Mouse (Mus musculus): ENCODE results near the gene Pgm3. TPM values are rescaled to one million over a fixed set of nuclear protein-coding genes. Genes with fewer than 3 reads are reported as not detected.
"Not testable (repeated sequence)": the region's sequence is repeated elsewhere in the genome, so short reads cannot be mapped to it uniquely, and the experiment has no call there.

The Pgm3 gene
- 36.6 and 40.3 TPM in 2 replicates for total RNA-seq (2021)
- long read RNA-seq, transcript Pgm3-201 (13 exons, 2,666 nt), result major isoform, 42 of 47 reads
- long read RNA-seq, partial matches to known transcripts, result 2 of 47 reads
- long read RNA-seq, other reads (novel, unspliced or antisense), result 2 of 47 reads

DNA sequence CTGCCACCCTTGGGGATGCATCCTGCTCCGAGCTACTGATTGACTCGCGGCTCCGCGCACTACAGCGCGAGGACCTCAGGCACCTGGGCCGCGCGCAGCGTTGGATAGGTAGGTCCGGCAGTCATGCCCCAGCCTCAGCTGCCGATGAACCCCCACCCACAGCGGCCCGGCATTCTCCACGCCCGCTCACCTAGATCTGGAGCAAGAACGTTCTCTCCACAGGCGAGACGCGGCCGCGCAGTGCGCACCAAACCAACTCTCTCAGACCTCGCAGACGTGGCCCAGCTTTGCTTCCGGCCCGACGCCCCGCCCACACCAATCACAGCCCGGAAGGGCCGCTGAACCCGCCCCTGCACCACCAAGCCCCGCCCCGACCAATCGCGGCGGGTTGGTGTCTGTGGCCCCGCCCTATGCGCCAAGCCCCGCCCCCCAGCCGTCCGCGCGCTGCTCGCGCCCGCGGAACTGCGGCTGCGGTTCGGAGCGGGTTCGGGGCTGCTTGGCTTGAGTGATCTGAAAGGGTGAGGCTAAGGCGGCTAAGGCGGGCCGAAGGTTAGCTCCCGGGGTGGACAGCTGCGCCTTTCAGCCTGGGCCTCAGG is at the start of gene Pgm3, which contains the start of gene Rwdd2a:
Gene Pgm3 (minus strand): TSS at position 303 of the 596 bp plus-strand sequence.
Gene Rwdd2a (plus strand): TSS at position 452 of the 596 bp plus-strand sequence.
- peak; percentile 98 for DNase-seq

DNA sequence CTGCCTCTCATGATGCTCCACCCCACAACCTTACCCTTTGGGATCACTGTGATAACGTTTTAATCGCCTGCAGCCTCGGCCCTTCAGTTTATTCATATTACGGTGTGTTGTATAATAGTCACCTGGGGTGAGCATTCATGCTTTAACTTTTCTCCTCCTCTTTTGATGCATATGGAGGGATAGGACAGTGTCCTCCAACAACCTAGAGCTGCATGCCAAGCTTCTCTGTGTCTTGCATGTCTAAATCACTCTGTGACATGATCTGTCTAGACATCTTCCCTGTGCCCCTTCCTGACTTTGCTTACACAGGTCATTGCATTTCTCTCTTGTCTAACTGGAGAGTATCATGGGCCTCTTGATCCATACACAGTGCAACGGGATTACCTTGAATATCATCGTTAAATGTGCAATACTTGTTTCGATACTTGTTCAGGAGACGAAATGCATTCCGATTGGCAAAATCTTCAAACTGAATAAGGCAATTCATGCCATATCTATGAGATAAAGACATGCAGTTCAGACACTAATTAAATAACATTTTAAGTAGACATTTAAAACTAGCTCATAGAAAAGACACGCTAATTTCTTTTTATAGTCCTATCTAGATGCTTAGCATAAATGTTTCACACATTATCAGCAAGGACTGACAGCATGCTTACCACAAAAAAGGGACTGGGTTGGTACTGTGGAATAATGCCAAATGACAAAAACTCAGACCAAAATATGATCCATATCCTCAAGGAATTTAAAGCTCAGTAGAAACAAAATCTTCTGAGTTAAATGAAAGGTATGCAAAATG is 47.9 kb upstream of the Pgm3 start:
- no peak for DNase-seq

DNA sequence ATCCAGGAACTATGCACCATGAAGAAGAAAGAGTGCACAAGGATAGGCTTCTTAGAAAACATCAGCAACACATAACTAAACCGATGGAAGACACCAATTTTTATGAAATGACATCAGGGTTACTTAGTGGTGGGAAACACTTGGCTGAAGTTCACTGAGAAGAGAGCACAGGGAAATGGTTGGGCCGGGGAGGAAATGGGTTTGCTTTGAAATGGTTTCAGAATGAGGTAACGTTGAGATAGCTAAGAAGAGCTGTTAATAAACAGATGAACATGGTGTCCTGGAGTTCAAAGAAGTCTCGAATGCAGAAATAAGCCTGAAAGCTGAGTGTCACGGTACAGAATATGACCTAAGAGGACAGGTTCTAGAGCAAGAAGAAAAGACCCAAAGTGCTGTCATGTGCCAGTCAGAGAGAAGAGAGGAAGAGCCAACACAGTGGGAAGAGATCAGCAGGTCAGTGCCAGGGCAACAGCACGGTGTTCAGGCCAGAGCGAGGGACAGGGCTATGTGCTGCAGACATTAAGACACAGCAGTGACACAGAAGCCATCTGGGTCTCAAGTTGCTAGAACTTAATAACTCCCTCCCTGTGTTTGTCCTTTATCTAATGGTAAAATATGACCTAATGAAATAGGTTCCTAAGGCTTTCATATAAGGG is 46.3 kb upstream of the Pgm3 start:
- no peak for DNase-seq

DNA sequence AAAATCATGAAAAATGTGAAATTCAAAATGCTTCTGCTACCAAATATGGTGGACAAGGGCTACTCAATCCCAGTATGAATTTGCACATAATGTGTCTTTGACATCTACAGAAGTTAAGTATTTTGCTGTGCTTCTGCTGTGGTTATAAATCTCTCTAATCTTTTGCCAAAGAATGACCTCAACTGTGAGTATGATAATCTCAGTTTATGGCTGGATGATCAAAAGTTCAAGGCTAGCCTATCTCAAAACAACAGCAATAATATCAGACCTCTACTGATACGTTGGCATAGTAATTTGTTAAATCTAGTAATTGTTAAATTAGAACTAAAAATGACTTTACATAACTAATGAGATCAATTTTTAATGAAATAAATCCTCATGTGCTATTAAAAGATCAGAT is 44.1 kb upstream of the Pgm3 start:
- no peak for DNase-seq

DNA sequence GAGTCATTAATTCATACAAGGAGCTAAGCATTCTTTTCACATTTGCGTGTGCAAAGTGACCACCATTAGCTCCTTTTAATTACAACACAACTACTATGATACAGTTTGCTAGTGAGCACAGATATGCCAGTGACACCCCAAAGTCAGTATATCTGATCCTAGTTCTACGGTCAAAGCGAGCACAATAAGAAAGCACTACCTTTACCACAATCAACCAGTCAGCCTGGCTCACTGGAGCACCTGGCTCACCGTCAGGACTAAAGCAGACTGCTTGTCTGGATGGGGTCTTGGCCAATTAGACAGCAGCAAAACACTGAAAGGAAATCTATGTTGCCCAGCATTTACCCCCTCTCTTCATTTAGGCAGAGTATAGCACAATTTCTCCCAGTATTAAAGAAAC is 40.4 kb upstream of the Pgm3 start:
- DNase-seq, result no peak

DNA sequence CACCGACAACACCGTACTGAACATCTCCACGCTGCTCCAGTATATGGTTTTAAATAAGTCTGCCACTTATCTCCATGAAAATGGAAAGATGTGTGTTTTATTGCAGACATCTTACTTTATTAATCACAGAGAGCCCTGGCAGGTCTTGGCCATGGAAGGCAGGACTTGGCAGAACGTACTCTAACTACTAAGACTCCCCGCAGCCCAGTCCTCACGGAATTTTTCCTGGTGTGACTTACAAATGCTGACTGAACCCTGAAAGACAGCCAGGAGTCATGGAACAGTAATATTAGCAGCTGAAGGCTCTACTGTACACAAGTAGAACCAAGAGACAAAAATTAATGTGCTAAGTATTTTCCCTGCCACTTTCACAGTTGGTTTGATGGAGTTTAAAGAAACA is 34.1 kb upstream of the Pgm3 start:
- DNase-seq, result no peak

DNA sequence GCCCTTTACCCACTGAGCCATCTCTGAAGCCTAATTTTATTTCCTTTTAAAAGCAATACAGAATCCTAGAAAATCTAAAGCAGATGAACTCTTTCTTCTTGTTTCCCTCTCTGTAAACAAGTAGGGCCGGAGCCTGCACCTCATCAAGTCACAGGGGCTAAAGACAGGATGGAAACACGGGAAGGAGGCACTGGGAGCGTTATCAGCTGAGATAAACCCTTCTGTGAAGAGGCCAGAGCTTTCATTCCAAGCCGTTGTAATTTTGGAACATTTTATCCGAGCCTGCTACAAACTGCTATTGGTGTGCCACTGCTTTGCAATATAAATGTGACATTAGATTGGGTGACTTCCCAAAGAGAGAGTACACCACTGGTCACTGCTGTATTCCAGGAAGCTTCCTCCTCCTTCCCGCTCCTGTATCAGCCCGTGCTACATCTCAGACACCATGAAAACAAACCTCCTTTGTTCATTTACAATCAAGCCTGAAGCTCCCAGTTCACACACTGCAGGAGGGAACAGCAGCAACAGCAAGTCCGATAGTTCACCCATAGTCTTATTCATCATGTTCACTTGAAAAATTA is 28.2 kb upstream of the Pgm3 start:
- no peak for DNase-seq

DNA sequence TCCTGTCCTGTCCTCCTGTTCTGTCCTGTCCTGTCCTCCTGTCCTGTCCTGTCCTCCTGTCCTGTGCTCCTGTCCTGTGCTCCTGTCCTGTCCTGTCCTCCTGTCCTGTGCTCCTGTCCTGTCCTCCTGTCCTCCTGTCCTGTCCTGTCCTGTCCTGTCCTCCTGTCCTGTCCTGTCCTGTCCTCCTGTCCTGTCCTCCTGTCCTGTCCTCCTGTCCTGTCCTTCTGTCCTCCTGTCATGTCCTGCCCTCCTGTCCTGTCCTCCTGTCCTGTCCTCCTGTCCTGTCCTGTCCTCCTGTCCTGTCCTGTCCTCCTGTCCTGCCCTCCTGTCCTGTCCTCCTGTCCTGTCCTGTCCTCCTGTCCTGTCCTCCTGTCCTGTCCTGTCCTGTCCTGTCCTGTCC is 25.3 kb upstream of the Pgm3 start:
- not testable (repeated sequence) for DNase-seq

DNA sequence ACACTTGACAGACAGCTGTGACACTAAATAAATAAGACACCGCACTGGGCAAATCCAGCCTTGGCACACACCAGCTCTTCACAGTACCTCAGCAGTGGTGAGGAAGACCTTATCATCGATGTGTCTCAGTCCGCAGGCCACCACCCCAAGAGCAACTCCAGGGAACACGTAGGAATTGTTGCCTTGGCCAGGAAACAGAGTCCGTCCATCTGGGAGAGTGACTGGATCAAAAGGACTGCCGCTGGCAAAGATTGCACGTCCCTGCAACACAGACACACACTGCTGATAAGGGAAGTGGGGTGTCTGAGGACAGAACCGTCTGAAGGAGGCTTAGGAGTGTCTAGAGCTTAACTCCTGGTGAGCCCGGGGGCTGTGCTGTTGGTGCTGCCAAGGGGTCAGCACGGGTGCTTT is 22.7 kb upstream of the Pgm3 start:
- not testable (repeated sequence) for DNase-seq

DNA sequence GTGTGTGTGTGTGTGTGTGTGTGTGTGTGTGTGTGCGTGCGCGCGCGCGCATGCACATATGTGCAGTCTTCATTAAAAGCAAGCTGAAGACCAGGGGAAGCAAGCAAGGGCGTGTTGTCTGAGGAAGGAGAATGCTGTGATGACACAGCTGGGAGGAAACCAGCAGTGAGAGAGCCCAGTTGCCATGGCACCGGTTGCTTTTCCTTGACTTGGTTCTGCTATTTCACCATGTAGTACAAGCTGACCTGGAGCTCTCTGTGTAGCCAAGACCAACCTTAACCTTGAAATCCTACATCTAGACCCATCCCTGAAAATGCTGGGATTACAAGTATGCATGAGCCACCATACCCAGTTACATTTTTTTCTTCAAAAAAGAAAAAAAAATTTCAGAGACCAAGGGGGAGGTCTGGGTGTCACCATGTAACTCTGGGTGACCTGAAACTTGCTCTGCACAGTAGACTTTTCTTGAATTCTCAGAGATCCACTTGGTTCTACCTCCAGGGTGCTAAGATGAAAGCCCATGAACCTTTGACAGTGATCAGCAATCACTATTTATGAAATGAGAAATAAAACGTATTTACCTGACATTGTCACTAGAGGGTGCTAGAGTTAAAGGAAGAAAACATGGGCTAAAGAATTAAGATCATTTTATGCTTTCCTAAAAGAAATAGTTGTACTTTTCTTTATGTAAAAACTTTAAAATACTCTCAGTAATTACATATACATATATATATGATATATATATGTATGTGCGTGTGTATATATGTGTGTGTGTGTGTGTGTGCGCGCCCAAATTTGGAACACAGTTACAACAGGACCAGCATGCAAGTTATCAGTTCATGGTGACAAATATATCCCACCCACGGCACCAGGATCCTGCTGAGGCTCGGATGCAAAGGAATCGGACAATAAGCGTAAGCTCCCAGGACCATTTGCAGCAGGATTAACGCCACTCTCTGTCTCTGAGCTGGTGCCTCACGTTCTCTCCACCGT is 21.3 kb upstream of the Pgm3 start:
- no peak for DNase-seq

DNA sequence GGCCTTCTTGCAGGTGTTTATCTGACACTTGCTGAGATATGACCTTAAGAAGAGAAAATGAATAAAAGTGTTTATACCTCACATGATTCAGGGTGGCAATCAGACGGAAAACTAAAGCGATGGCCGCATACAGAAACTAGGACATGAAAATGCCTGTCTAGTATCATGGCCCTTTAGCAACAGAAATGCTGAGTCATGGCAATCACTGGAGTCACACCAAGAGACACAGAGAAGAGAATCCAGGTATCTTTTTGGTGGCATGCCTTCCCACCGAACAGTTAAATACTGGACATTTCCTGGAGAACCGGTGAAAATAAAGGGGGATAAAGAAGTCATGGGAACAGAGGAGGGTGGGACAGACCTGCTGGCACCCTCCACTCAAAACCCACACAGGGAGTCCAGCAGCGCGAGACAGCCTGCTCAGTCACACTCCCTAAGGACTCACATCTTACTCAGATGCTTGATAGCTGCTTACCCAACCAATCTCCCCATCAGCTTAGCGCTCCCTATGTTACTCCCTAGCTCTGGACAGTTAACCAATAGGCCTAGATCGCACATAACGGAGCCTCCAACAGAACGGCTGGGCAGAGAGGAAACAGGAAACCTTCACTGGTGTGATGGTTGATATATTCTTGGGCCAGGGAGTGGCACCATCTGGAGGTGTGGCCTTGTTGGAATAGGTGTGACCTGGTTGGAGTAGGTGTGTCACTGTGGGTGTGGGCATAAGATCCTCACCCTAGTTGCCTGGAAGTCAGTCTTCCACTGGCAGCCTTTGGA is 15.6 kb upstream of the Pgm3 start:
- no peak for DNase-seq

DNA sequence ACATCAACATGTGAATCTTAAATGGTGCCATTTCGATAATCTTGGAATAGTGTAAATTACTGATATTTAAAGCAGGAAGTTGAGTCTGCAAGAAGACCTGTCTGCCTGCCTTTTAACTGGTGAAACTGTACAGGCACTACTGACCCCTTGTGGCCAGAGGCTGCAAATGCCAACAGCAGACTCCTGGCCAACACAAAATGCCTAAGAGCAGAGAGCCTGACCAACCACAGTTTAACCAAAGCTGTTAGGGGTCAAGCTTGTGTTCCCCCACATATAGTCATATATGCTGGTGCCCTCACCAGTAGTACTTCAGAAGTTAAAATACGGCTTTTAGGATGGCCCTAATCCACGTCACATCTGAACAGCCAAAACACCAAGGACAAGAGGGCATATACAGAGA is 12.1 kb upstream of the Pgm3 start:
- peak; percentile 65 for DNase-seq

DNA sequence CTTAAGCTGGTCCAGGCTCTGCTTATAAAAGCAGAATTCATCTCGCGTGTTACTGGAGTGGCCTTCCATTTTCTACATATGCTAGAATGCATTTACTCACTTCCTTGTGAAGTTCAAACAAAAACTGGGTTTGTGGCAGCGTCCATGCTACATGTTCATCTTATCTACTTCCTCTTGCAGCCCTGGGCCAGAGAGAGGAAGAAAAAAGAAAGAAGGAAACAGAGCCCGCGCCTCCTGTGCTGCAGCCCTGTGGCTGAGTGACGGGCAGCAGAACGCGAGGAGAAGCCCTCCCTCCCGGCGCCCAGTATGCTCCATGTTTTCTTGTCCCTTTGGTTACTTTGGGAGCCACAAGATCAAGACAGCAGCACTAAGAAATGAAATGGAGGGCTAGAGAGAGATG is 8.0 kb upstream of the Pgm3 start:
- DNase-seq, result no peak

DNA sequence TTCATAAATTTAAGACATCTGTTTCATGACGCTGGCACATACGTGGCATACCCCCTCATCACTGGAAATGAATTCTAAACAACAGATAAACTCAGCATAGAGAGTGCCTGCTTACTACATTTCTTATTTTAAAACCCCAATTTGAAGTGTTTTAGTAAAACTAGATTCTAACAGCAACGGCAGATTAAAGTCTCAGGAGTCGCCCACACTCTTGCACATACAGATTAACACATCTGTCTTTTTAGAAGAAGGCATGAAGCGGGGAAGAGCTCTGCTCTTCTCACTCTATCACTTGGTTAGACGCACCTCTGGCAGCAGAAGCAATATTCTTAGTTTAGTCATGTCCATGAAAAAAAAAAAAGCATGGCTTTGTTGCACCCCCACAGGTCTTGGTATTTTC is 3.5 kb upstream of the Pgm3 start:
- no peak for DNase-seq

DNA sequence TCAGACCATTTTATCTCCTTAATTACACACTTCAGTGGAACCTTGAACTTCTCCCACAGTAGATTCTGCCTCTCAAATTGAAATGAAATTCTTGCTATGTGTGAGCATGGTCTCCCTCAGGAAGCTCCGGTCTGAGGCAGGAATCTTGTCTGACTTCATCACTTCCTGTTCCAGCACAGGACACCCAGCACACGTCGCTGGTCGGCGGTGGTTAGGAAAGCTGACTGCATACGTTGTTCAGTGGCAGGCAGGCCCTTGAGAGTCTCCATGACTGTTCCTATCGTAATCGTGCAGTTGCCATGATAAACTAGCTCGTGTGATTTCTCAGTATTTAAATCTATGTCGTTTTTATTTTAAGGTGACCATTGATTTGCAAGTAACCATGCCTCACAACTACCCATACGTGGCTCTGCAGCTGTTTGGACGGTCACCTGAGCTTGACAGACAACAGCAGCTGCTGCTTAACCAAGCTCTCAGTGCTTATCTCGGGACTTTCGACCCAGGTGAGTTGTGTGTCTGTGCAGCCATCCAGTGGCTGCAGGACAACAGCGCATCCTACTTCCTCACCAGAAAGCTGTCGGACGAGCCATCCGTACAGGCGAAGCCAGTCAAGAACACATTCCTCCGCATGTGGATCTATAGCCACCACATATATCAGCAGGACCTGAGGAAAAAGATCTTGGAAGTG is 2.1 kb upstream of the Pgm3 start:
- DNase-seq, result no peak

DNA sequence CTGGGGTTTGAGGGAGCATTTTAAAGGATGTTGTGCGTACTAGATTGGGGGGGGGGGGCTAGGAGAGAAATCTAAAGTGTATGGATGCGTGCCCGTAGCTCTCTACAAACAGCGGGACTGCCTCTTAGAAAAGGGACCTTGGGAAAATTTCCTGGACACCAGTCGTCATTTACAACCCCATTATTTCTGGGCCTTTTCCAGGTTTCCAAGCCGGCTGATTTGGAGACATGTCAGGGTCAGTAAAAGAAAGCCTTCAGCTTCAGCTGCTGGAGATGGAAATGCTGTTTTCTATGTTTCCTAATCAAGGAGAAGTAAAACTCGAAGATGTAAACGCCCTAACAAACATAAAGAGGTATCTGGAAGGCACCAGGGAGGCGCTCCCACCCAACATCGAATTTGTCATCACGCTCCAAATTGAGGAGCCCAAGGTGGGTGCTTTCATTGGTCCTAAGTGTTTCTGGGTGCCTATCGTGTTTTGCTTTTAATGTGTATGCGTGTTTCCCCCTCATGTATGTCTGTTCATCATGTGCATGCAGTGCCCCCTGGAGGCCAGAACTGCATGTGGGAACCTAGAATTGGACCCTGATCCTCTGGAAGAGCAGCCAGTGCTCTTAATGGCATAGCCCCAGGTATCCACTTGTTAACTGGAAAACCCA is 1.1 kb upstream of the Pgm3 start:
- peak; percentile 79 for DNase-seq

DNA sequence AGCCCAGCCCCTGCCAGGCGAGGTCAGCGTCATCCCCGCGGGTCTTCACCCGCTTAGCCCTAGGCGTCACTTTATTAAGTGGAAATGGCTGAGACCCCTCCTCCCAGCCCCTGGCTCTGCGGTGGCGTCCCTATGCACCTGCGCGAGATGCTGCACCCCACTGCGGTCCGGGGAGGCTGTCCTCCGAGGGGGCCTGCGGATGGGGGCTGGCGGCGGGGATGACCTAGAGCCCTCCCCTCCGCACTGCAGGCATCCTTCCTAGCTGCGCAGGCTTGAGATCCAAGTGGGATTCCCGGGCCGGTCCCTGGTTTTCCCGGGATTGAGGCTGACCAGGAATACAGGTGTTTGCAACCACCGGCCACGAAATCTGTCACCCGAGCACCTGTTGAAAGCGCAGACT is 554 bp upstream of the Pgm3 start:
- DNase-seq, result peak; percentile 61

DNA sequence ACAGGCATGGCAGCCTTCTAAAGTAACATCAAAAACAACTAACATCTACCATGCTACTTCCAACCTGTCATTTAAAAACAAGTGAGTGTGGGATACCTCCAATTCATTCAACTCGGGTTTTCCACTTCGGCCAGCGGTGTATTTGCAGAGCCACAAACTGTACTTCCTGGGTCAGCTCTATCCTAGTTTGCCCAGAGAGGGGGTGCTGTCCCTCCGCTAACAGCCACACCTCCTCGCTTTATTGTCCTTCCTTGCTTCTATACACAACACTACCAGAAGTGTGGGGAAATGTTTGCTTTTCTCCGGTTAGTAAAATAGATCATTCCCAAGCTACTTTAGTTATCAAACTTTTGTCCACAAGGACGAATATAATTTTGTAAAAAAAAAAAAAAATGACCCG is 696 bp downstream of the Pgm3 start:
- no peak for DNase-seq

DNA sequence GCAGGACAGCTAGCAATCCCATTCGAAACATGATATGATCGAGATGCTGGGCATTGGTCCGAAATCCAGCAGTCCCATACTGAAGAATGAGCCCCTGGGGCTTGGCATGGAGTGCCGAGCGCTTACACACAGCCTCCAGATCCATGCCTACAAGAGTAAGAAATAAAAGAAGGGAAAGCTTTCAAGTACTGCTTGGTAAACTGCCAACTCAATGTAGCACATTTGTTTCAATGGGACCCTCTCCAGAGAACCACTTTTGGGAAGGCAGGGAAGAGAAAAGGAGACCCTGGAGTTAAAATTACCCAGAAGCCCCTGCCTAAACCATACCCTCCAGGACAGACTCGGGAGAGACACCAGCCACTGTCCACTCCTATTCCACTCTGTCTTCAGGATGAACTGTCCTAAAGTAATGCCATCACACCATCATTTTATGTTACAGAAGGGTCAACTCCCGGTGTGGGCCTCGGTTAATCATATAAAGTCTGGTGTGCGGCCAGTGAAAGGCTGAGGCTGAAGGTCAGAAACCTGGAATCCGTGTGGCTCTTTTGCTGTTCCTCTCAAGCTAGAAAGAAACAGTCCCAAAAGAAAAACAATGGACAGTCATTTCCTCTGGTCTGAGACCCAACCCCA is 1.3 kb downstream of the Pgm3 start:
- DNase-seq, result no peak
